Mouse (Mus musculus): ENCODE results near the gene Pafah1b3.
"Not testable (repeated sequence)": the region's sequence is repeated elsewhere in the genome, so short reads cannot be mapped to it uniquely, and the experiment has no call there.

The Pafah1b3 gene

DNA sequence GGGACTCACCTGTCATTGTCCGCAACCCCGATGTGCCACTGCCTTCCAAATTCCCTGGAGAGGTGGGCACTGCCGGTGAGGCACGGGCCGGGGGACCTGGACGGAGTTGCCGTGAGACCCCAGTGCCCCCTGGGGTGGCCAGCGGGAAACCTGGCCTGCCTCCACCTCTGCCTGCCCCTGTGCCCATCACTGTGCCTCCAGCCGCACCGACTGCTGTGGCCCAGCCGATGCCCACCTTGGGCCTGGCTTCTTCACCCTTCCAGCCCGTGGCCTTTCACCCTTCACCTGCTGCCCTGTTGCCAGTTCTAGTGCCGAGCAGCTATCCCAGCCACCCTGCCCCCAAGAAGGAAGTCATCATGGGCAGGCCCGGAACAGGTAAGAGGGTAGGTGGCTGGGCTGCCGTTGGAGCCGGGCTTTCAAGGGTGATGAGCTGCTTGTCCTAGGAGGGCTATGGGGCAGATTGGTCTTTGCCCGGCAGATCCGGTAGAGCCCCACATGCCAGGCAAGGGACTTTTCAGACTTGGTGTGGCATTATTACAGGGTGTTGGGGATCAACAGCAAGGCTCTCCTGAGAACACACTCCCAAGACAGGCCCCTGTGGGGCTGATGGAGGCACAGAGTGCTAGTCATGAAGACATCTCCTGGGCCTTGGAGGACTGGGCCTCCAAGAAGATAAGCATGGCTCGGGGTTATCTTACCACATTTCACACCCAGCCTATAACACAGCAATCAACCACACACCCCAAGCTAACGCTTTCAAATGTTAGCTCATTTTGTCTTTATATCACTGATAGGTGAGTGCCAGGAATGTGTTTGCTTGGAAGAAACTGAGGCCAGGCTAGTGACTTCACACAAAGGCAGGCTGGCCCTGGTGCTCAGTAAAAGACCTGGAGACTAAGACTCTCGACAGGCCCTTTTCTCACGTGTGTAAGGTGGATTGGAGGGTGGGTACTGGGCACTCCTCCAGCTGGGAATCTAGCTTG is 24.2 kb downstream of the Pafah1b3 start:
- in situ Hi-C loops (cut with MboI; ENCODE audit: low pct_unique_long_range_greater_than_20kb in 1 of 2, low sequenced_read_pairs in 2 of 2, unreplicated experiment in 1 of 2) = no loop called here

DNA sequence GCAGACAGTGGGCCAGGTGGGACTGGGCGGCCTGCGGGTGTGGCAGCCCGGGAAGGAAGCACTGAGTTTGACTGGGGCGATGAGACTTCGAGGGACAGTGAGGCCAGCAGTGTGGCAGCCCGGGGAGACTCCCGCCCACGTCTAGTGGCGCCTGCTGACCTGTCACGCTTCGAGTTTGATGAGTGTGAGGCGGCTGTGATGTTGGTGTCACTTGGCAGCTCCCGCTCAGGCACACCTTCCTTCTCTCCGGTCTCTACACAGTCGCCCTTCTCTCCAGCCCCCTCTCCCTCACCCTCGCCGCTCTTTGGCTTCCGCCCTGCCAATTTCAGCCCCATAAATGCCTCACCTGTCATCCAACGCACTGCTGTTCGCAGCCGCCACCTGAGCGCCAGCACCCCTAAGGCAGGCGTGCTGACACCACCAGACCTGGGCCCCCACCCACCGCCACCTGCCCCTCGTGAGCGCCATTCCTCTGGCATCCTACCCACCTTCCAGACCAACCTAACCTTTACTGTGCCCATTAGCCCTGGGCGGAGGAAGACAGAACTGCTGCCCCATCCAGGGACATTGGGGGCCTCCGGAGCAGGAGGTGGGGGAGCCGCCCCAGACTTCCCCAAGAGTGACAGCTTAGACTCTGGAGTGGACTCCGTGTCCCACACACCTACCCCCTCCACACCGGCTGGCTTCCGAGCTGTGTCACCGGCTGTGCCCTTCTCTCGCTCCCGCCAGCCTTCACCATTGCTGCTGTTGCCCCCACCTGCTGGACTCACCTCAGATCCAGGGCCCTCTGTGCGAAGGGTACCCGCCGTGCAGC is 25.1 kb downstream of the Pafah1b3 start:
- in situ Hi-C loops (cut with MboI; ENCODE audit: low pct_unique_long_range_greater_than_20kb in 1 of 2, low sequenced_read_pairs in 2 of 2, unreplicated experiment in 1 of 2) = no loop called here

DNA sequence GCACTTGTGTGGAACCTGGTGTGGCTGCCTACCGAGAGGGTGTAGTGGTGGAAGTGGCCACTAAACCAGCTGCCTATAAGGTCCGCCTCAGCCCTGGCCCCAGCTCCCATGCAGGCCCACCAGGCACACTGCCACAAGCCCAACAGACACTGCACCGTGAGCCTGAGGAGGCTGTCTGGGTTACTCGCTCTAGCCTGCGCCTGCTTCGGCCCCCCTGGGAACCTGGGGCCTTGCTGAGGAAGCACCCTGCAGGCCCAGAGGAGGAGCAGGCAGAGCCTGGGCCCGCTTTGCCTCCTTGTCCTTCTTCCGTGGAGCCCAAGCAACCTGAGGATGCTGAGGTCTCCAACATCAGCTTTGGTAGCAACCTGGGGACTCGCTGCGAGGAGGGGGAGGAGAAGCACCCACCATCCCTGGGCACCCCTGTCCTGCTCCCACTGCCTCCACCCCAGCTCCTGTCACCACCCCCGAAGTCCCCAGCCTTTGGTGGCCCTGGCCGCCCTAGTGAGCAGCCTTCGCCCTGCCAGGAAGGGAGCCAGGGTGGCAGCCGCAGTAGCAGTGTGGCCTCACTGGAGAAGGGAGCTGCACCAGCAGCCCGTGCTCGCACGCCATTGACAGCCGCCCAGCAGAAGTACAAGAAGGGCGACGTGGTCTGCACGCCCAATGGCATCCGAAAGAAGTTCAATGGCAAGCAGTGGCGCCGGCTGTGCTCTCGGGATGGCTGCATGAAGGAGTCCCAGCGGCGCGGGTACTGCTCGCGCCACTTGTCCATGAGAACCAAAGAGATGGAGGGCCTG is 25.9 kb downstream of the Pafah1b3 start:
- in situ Hi-C loops (cut with MboI; ENCODE audit: low pct_unique_long_range_greater_than_20kb in 1 of 2, low sequenced_read_pairs in 2 of 2, unreplicated experiment in 1 of 2) = no loop called here

DNA sequence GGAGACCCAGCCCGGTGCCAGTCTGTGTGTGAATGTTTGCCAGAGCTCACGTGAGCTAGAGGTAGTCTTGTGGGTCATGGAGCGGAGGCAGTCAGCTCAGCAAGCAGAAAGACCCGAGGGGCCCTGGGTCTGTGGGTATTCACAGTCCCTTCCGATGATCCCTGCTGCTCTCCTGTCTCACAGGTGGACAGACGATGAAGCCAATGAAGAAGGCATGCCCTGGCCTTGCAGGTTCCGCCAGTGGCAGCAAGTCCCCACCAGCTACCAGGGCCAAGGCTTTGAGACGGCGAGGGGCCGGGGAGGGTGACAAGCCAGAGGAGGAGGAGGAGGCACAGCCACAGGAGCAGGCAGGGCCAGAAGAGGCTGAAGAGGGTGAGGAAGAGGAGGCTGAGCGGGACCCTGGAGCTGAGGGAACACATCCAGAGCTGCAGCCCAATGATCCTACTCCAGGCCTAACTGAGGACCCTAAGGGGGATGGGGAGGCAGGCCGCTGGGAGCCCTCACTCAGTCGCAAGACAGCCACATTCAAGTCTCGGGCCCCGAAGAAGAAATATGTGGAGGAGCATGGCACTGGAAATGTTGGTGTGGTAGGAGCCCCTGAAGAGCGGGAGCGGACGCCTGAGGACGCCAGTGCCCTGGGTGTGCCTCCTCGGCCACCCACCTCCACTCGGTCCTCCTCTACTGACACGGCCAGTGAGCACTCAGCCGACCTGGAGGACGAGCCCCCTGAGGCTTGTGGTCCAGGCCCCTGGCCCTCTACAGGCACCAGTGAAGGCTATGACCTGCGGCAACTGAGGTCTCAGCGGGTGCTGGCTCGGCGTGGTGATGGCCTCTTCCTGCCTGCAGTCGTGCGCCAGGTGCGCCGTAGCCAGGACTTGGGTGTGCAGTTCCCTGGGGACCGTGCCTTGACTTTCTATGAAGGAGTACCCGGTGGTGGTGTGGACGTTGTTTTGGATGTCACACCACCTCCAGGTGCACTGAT is 26.8 kb downstream of the Pafah1b3 start:
- in situ Hi-C loops (cut with MboI; ENCODE audit: low pct_unique_long_range_greater_than_20kb in 1 of 2, low sequenced_read_pairs in 2 of 2, unreplicated experiment in 1 of 2) = no loop called here

DNA sequence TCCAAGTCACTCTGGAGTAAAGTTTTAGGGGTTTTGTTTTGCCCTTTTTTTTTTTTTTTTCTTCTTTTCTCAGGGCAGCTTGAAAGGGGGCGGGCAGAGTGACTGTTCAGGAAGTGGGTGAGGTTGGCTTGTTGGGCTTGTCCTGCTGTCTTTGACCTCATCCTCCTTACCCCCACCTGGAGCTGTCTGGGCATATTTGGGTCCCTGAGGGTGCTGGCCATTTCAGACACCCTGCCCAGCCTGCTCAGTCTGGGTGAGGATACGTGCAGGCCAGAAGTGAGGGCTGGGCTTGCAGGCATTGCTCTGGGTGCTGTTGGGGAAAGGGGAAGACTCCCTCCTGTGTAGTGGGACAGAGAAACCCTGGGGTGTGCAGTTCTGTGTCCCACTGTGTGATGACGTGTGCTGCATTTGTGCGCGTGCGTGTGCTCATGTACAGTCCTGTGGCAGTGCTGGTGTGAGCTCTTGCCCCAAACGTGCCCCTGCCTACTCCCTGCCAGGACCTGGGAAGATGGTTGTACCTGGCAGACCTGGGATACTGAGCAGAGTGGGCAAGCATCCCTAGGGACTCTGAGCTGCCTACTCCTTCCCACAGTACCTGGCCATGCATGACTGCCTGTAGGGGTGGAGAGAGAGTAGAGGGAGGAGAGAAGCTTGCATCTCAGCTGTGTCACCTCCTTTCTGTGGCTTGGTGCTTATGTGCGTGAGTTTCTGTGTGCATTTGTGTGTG is 28.1 kb downstream of the Pafah1b3 start:
- in situ Hi-C loops (cut with MboI; ENCODE audit: low pct_unique_long_range_greater_than_20kb in 1 of 2, low sequenced_read_pairs in 2 of 2, unreplicated experiment in 1 of 2) = no loop called here

DNA sequence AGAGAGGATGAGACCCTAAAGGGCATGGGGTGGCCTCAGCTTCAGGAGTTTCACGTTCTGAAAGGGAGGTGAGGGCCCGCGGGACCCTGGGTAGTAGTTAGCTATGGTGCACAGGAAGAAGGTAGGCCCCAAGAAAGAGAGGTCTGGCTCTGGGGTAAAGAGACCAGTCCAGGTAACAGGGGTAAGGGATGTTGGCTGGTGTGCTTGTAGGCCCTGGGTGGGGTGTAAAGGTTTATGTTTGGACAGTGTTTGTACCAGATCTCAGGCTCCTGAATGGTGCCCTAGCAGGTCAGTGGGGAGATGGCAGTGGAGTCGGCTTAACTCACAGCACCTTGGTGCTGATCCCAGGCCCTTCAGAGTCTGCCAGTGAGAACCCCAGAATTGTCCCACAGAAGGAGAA is 28.8 kb downstream of the Pafah1b3 start:
- in situ Hi-C loops (cut with MboI; ENCODE audit: low pct_unique_long_range_greater_than_20kb in 1 of 2, low sequenced_read_pairs in 2 of 2, unreplicated experiment in 1 of 2) = no loop called here

DNA sequence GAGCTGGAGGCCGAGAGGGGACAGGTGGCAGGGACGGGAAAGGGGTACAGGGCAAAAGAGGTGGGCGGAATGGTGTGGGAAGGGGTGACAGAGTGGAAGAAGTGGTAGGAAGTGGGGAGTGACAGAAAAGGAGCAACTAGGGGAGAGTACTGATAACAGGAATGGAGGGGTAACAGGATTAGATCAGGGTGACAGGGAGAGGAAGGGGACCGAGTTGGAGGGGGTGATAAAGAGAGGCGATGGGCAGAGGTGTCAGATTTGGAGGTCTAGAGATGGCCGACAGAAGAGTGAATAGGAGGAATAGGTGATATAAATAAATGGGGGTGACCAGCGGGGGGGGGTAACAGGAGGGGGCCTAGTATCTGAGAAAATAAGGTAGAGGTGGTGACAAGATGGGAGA is 29.2 kb downstream of the Pafah1b3 start:
- in situ Hi-C loops (cut with MboI; ENCODE audit: low pct_unique_long_range_greater_than_20kb in 1 of 2, low sequenced_read_pairs in 2 of 2, unreplicated experiment in 1 of 2) = no loop called here

DNA sequence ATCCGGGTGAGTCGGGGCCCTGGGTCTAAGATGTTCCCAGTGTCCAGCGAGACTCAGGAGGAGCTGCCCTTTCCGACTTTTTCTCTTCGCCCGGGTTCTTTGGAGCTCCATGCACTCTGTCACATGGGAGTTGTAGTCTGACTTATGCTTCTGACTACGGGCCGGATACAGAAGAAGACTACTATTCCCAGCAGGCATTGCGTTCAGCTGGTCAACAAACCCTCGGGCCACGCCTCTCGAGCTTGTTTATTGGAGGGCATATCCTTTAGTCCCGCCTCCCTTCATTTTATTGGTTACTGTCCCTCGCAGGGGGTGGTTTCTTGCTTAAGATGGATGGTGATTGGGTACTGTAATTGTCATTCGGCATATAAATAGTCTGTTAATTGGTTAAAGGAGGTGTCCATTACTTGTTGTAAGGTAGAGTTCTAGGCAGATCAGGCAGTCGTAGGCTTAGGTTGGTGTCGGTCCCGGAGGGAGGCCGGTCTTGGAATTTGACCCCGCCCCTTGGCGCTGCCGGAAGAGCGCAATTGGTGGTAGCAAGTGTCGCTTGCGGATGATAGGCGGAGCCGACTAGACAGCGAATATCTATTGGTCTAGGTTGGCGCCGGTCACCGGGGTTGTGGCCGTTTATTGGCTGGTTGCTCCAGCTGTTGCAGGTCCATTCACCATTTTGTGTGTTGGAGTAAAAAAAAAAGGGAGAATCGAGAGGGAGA is 29.9 kb downstream of the Pafah1b3 start:
- in situ Hi-C loops (cut with MboI; ENCODE audit: low pct_unique_long_range_greater_than_20kb in 1 of 2, low sequenced_read_pairs in 2 of 2, unreplicated experiment in 1 of 2) = no loop called here

DNA sequence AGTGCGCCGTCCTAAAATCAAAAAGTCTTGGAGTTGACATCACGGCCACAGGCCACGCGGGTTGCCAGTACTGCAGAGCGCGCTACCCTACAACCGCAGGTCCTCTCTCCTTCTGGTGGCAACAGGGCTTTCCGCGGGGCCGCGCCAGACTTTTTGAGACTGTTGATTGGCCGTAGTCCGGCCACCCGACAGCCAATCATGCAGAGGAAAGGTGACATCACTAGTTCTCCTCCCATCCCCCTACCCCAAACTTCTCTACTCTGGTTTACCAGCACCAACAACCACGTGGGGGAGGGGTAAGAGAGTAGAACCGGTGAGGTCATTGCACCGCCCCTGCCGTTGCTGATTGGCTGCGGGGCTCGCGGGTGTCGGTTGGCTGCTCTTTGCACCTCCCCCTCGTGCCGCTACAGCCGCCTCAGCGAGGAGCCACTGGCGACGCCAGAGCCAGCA is 30.5 kb downstream of the Pafah1b3 start, which contains the start of gene Cic:
TSS of gene Cic (plus strand) at position 404 of the 450 bp plus-strand sequence.
- in situ Hi-C loops (cut with MboI; ENCODE audit: low pct_unique_long_range_greater_than_20kb in 1 of 2, low sequenced_read_pairs in 2 of 2, unreplicated experiment in 1 of 2) = no loop called here

DNA sequence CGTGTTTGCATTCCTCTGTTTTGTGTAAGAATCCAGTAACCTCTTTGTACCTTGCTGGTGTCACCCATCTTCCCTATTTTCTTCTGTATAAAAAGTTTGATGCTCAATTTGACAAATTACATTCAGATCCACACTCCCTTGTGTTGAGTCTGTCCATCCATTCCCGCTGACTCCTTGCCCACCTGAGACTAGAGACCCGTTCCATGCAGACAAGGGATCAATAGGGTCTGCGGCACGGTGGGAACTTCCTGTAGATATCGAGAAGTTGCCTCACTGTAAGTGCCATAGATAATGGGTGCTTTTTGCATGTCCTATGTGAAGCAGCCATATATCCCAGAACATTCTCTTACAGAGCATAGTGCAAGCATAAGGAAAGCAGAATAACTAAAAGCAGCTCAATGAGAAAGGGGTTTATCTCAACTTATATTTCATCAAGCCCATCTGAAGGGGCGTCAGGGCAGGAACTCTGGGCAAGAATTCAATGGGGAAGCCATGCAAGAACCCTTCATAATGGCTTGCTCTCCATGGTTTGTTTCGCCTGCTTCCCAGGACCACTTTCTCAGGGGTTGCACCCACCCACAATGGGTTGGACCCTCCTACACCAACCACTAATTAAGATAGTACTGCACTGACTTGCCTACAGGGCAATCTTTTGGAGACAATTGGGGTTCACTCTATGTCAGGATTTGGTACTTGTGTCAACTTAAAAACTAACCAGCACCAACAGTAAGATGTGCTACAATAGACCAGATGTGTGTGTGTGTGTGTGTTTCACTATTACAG is 31.4 kb downstream of the Pafah1b3 start:
- in situ Hi-C loops (cut with MboI; ENCODE audit: low pct_unique_long_range_greater_than_20kb in 1 of 2, low sequenced_read_pairs in 2 of 2, unreplicated experiment in 1 of 2) = no loop called here

DNA sequence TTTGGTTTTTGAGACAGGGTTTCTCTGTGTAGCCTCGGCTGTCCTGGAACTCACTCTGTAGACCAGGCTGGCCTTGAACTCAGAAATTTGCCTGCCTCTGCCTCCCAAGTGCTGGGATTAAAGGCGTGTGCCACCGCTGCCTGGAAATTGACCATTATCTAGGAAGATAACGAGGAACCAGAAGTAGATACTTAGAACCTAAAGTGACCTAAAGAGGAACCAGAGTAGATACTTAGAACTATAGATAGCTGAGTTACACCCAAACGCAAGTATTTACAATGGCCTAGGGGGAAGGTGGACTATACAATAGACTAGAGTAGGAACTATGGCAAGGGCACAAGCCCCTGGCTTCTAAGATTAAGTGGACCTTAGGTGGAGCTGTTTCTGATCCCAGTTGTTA is 32.0 kb downstream of the Pafah1b3 start:
- in situ Hi-C loops (cut with MboI; ENCODE audit: low pct_unique_long_range_greater_than_20kb in 1 of 2, low sequenced_read_pairs in 2 of 2, unreplicated experiment in 1 of 2) = not testable (repeated sequence)

DNA sequence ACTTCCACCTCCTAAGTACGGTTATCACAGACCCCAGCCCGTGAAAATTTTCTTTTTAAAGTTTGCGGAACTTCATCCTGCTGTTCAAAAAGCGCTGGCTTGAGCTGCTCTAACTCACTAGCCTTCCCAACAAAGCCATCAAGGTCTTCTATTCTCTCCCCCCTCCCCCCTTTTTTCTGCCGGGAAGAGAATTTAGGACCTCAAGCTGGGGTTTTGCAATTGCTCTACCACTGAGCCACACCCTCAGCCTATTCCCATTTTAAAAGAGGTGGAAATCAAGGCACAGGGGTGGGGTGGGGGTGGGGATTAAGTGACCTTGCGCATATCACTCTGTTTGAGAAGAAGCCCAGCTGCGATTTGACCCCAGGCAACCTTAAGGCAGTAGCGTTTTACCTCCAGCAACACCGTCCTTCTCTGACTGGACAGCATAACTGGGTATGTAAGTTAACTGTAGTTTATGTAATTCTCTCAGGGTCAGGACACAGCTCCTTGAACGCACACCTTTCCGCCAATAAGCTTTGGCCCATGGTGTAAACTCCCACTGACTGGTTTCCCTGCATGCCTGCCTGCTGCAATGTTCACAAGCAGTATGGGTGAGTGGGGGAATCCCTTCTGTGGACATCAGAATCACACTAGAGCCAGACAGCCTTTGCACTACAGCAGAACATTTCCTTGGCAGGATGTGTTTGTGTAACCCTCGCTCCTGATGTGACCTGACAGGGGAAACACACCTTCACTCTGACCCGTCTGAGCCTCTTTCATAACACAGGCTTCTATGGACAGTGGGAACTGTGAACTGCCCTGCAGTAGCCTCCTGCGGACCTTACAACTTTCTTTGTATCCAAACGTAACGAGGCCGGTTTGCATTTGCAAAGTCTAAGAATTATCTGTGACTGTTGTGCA is 33.6 kb downstream of the Pafah1b3 start:
- in situ Hi-C loops (cut with MboI; ENCODE audit: low pct_unique_long_range_greater_than_20kb in 1 of 2, low sequenced_read_pairs in 2 of 2, unreplicated experiment in 1 of 2) = no loop called here

DNA sequence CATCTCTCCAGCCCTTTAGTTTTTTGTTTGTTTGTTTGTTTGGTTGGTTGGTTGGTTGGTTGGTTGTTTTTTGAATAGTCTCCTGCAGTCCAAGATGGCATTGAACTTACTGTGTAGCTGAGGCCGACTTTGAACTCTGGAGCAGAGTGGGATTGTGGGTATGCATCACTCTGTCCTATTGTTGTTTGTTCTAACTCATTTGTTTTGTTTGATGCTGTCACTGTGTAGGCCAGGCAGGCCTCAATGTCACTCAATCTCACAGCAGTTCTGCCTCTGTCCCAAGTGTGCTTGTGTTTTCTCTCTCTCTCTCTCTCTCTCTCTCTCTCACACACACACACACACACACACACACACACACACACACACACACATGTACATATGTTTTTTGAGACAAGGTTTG is 35.9 kb downstream of the Pafah1b3 start:
- in situ Hi-C loops (cut with MboI; ENCODE audit: low pct_unique_long_range_greater_than_20kb in 1 of 2, low sequenced_read_pairs in 2 of 2, unreplicated experiment in 1 of 2) = no loop called here

DNA sequence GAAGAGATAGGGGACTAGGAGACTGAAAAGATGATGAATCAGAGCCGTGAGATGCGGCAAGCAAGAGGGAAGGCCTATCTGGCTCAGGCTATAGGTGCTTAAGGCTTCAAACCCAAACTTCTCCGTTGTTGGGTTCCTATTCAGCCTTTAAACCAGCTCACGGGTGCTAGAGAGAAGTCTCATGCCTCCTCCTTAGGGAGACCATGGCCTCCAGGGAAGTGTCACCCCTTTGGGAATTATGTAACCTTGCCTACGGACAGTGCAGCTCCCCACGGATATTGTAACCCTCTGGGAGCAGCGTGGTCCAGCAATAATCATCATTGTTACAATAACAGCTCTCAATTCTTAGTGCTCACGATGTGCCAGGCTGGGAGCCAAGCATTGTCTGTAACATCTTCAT is 46.0 kb downstream of the Pafah1b3 start:
- in situ Hi-C loops (cut with MboI; ENCODE audit: low pct_unique_long_range_greater_than_20kb in 1 of 2, low sequenced_read_pairs in 2 of 2, unreplicated experiment in 1 of 2) = no loop called here

Data from mouse embryonic stem cell (cell line).